Mouse (Mus musculus) embryonic fibroblast, embryonic 13.5 days (primary cell): ENCODE measurements around the gene Vps33a. TPM values are rescaled to one million over a fixed set of nuclear protein-coding genes. Genes with fewer than 3 reads are reported as not detected.
"Not testable (repeated sequence)": the region's sequence is repeated elsewhere in the genome, so short reads cannot be mapped to it uniquely, and the experiment has no call there.

Experiments used
- H3K27ac ChIP-seq: 2 replicates; pipeline ENCODE4 v1.5.1; 2012; ENCODE audit warnings: low read length, control low read depth, inconsistent platforms; ENCODE audit not compliant: insufficient read depth
- H3K4me1 ChIP-seq: 2 replicates; pipeline ENCODE4 v1.6.1; 2011; ENCODE audit warnings: low read length; ENCODE audit not compliant: control insufficient read depth, insufficient read depth
- H3K4me3 ChIP-seq: 2 replicates; pipeline ENCODE4 v1.5.1; 2011; ENCODE audit warnings: mild to moderate bottlenecking, control low read depth, low read length; ENCODE audit not compliant: insufficient read depth
- CTCF ChIP-seq: IDR thresholded peaks from 2 replicates; pipeline ENCODE4 v1.5.1; 2011; ENCODE audit warnings: mild to moderate bottlenecking, control low read depth, low read length, moderate library complexity, borderline replicate concordance; ENCODE audit not compliant: insufficient read depth
- POLR2A ChIP-seq: IDR thresholded peaks from 2 replicates; pipeline ENCODE4 v1.6.1; 2011; ENCODE audit warnings: low read depth, mild to moderate bottlenecking, control low read depth, low read length, moderate library complexity
- polyA plus RNA-seq: library from polyadenylated mRNA; stranded (reverse); fragments of >200 nt; gene quantifications from 2 replicates; pipeline ENCODE4 v1.2.4, GENCODE M21; 2011; ENCODE audit warnings: low read depth; ENCODE audit not compliant: missing spikeins, insufficient read length

Gene Vps33a
- polyA plus RNA-seq, 1 experiment, result 25.6 TPM

- H3K4me3 ChIP-seq, result no peak overlapping the region
- TF ChIP-seq CTCF (no peak), POLR2A (no peak)
- no peaks in the 10 kb centered on the region for H3K4me1 ChIP-seq
Observed at GRCm38 (mm10) chr5:123528641-123529040, 44.2 kb downstream of the Vps33a start.

GRCm38 (mm10) chr5:123525916-123526495, 46.8 kb downstream of the Vps33a start:
- H3K4me1 ChIP-seq, result 0 out of 2 replicates have a peak, but pooled peaks cover 2% of the 10 kb centered on the region
- H3K4me3 ChIP-seq, result no peak overlapping the region
- H3K27ac ChIP-seq, result no peak overlapping the region
- TF ChIP-seq CTCF, result no peak
- no peak for TF ChIP-seq POLR2A

More at GRCm38 (mm10) chr5:123528641-123529040, 44.2 kb downstream of the Vps33a start:
- no peak overlapping the region for H3K27ac ChIP-seq

GRCm38 (mm10) chr5:123525281-123525680, 47.6 kb downstream of the Vps33a start, which contains the start of gene Gm49027:
Gm49027 (minus strand) TSS chr5:123525488.
- Histone ChIP-seq H3K4me1 (0 out of 2 replicates have a peak, but pooled peaks cover 2% of the 10 kb centered on the region), H3K4me3 (peak within 1 kb of the TSS; percentile 66), H3K27ac (no peak within 1 kb of the TSS)
- TF ChIP-seq CTCF (no peak), POLR2A (no peak)

- H3K4me3 ChIP-seq, result peak overlapping the region; percentile 66
- TF ChIP-seq POLR2A (no peak), CTCF (no peak)
- no peak overlapping the region for H3K27ac ChIP-seq
- H3K4me1 ChIP-seq, result 0 out of 2 replicates have a peak, but pooled peaks cover 2% of the 10 kb centered on the region
Observed at GRCm38 (mm10) chr5:123524393-123524750, 48.5 kb downstream of the Vps33a start.

- TF ChIP-seq POLR2A (peak; percentile 95), CTCF (no peak)
- Histone ChIP-seq H3K4me3 (peak within 1 kb of the TSS; percentile 92), H3K4me1 (0 out of 2 replicates have a peak, but pooled peaks cover 2% of the 10 kb centered on the region), H3K27ac (no peak within 1 kb of the TSS)
Observed at GRCm38 (mm10) chr5:123523692-123524392, 49.0 kb downstream of the Vps33a start, which contains the start of gene Diablo. Diablo (minus strand) TSS chr5:123524176.

- 0 out of 2 replicates have a peak, but pooled peaks cover 2% of the 10 kb centered on the region for H3K4me1 ChIP-seq
- TF ChIP-seq POLR2A, result no peak
- no peak overlapping the region for H3K4me3 ChIP-seq
- no peak overlapping the region for H3K27ac ChIP-seq
Observed at GRCm38 (mm10) chr5:123522166-123522565, 50.7 kb downstream of the Vps33a start.

- Histone ChIP-seq H3K4me3 (no peak overlapping the region), H3K27ac (no peak overlapping the region), H3K4me1 (0 out of 2 replicates have a peak, but pooled peaks cover 2% of the 10 kb centered on the region)
- no peak for TF ChIP-seq POLR2A
- TF ChIP-seq CTCF, result no peak
Observed at GRCm38 (mm10) chr5:123521621-123522020, 51.2 kb downstream of the Vps33a start.

GRCm38 (mm10) chr5:123520666-123521065, 52.2 kb downstream of the Vps33a start:
- TF ChIP-seq CTCF (no peak), POLR2A (no peak)
- H3K27ac ChIP-seq, result no peak overlapping the region
- no peak overlapping the region for H3K4me3 ChIP-seq
- 0 out of 2 replicates have a peak, but pooled peaks cover 2% of the 10 kb centered on the region for H3K4me1 ChIP-seq

GRCm38 (mm10) chr5:123514871-123515270, 58.0 kb downstream of the Vps33a start:
- Histone ChIP-seq H3K4me3 (no peak overlapping the region), H3K4me1 (peaks cover 7% of the 10 kb centered on the region), H3K27ac (no peak overlapping the region)
- TF ChIP-seq CTCF (no peak), POLR2A (no peak)

- TF ChIP-seq POLR2A (no peak), CTCF (no peak)
- H3K27ac ChIP-seq, result no peak overlapping the region
- H3K4me1 ChIP-seq, result peaks cover 7% of the 10 kb centered on the region
- no peak overlapping the region for H3K4me3 ChIP-seq
Observed at GRCm38 (mm10) chr5:123512102-123512501, 60.7 kb downstream of the Vps33a start.

GRCm38 (mm10) chr5:123511426-123511825, 61.4 kb downstream of the Vps33a start:
- not testable (repeated sequence) for H3K27ac ChIP-seq, H3K4me1 ChIP-seq, H3K4me3 ChIP-seq
